Comparison of ENCODE assay signal across 9 mouse cellular contexts in genomic region chr1:86447596-86448171, GRCm38 (mm10). TPM values are rescaled to one million over a fixed set of nuclear protein-coding genes. Genes with fewer than 3 reads are reported as not detected.
DNase-seq lines count a peak whose midpoint lies in the region; ATAC-seq and TF ChIP-seq lines count a peak whose summit lies in the region.
"Had no signal": no experiment of that assay in that cellular context is flagged by ENCODE, and none has a peak within 500 bp of the region (broad histone marks: within the 10 kb centered on the region; RNA-seq: fewer than 3 reads in every experiment).

No protein-coding gene starts in this region.

- no peak for TF ChIP-seq POLR2A in cerebellum, adult 2 months (IDR thresholded peaks at IDR 0.05; ENCODE audit: borderline replicate concordance, insufficient read depth, low read length)
- TF ChIP-seq POLR2A in limb, embryonic 14.5 days (IDR thresholded peaks at IDR 0.05; ENCODE audit: borderline replicate concordance, extremely low read depth, insufficient read depth, insufficient read length): no peak

- no peak for TF ChIP-seq CTCF in cerebellum, adult 2 months (IDR thresholded peaks at IDR 0.05; ENCODE audit: borderline replicate concordance, insufficient read depth, low read depth, low read length)

- H3K4me1 ChIP-seq in cerebellum, adult 2 months (ENCODE audit: control insufficient read depth, insufficient read depth, low read length): peaks cover 8% of the 10 kb centered on the region
- H3K4me1 ChIP-seq in brown adipose tissue, adult 24 weeks (ENCODE audit: control insufficient read depth, insufficient read depth, insufficient read length, low read length): peaks cover 23% of the 10 kb centered on the region
- H3K4me1 ChIP-seq in heart, embryonic 15.5 days (replicated peaks): peaks cover 29% of the 10 kb centered on the region
- peaks cover 22% of the 10 kb centered on the region for H3K4me1 ChIP-seq in limb, embryonic 14.5 days (ENCODE audit: control insufficient read depth, insufficient read depth, low read length)
- H3K4me1 ChIP-seq in stomach, embryonic 15.5 days: peaks cover 29% of the 10 kb centered on the region

- ATAC-seq in heart, embryonic 15.5 days (replicated peaks; ENCODE audit: insufficient number of reproducible peaks, insufficient read depth, low FRiP score, low read depth): peak; percentile 37; the same call in 1 of the 2 replicates
- no peak for ATAC-seq in limb, embryonic 14.5 days (ENCODE audit: low FRiP score, low read depth)
- peak; percentile 54 for ATAC-seq in stomach, embryonic 15.5 days (ENCODE audit: insufficient read depth, low FRiP score, low read depth)
- ATAC-seq in megakaryocyte-erythroid progenitor cell, adult 5-6 weeks (replicated peaks; ENCODE audit: low FRiP score, low TSS enrichment, poor library complexity, severe bottlenecking): no peak

- no peaks in the 10 kb centered on the region for H3K9me3 ChIP-seq in heart, embryonic 15.5 days (replicated peaks)
- H3K9me3 ChIP-seq in limb, embryonic 14.5 days (ENCODE audit: control insufficient read depth, low read length): no peaks in the 10 kb centered on the region
- no peaks in the 10 kb centered on the region for H3K9me3 ChIP-seq in stomach, embryonic 15.5 days

- peak overlapping the region; percentile 45 for H3K4me2 ChIP-seq in heart, embryonic 15.5 days
- H3K4me2 ChIP-seq in limb, embryonic 14.5 days (replicated peaks; ENCODE audit: low read depth, low read length, severe bottlenecking): 0 out of 2 replicates have a peak overlapping the region, but pooled peaks have one; percentile 15
- H3K4me2 ChIP-seq in stomach, embryonic 15.5 days: peak overlapping the region; percentile 37

- peak overlapping the region; percentile 21 for H3K9ac ChIP-seq in heart, embryonic 15.5 days
- no peak overlapping the region for H3K9ac ChIP-seq in limb, embryonic 14.5 days (ENCODE audit: low read depth, low read length, severe bottlenecking)
- no peak overlapping the region for H3K9ac ChIP-seq in stomach, embryonic 15.5 days

- H3K27me3 ChIP-seq in cerebellum, adult 2 months (ENCODE audit: control insufficient read depth, insufficient read depth, low read length): no peaks in the 10 kb centered on the region
- no peaks in the 10 kb centered on the region for H3K27me3 ChIP-seq in heart, embryonic 15.5 days
- no peaks in the 10 kb centered on the region for H3K27me3 ChIP-seq in limb, embryonic 14.5 days (ENCODE audit: control insufficient read depth, insufficient read depth, low read length)
- no peaks in the 10 kb centered on the region for H3K27me3 ChIP-seq in stomach, embryonic 15.5 days (replicated peaks)

- H3K27ac ChIP-seq in cerebellum, adult 2 months (ENCODE audit: insufficient read depth, low read length): no peak overlapping the region
- H3K27ac ChIP-seq in brown adipose tissue, adult 24 weeks (replicated peaks; ENCODE audit: low read depth, low read length): peak overlapping the region; percentile 86
- peak overlapping the region; percentile 85 for H3K27ac ChIP-seq in heart, embryonic 15.5 days
- H3K27ac ChIP-seq in limb, embryonic 14.5 days (replicated peaks; ENCODE audit: low read depth, low read length): peak overlapping the region; percentile 70
- H3K27ac ChIP-seq in stomach, embryonic 15.5 days: peak overlapping the region; percentile 95

- peak; percentile 80 to 81 for DNase-seq in cerebellum, postnatal 10 days
- no peak for DNase-seq in cerebellum, adult 2 months
- peak; percentile 58 for DNase-seq in limb, embryonic 14.5 days (ENCODE audit: low spot score)
- no peak for DNase-seq in T-cell, adult 2 months (ENCODE audit: low spot score)

- no peaks in the 10 kb centered on the region for H3K36me3 ChIP-seq in heart, embryonic 15.5 days
- no peaks in the 10 kb centered on the region for H3K36me3 ChIP-seq in limb, embryonic 14.5 days (ENCODE audit: control insufficient read depth, insufficient read depth, low read length)
- no peaks in the 10 kb centered on the region for H3K36me3 ChIP-seq in stomach, embryonic 15.5 days

- no peak overlapping the region for H3K4me3 ChIP-seq in cerebellum, adult 2 months (replicated peaks; ENCODE audit: insufficient read depth, low read depth, low read length)
- H3K4me3 ChIP-seq in brown adipose tissue, adult 24 weeks (ENCODE audit: insufficient read depth, low read depth, low read length): no peak overlapping the region
- H3K4me3 ChIP-seq in heart, embryonic 15.5 days: 0 out of 2 replicates have a peak overlapping the region, but pooled peaks have one; percentile 0
- no peak overlapping the region for H3K4me3 ChIP-seq in limb, embryonic 14.5 days (replicated peaks; ENCODE audit: low read length)
- H3K4me3 ChIP-seq in stomach, embryonic 15.5 days (replicated peaks): no peak overlapping the region
- H3K4me3 ChIP-seq: erythroblast, embryonic 14.5 days had no signal

- 27% methylated on average over 13 of the region's 13 CpGs for WGBS in cerebellum, adult 2 months
- 17% methylated on average over 13 of the region's 13 CpGs for WGBS in heart, embryonic 15.5 days
- 42% methylated on average over 13 of the region's 13 CpGs for WGBS in limb, embryonic 14.5 days
- 27% methylated on average over 13 of the region's 13 CpGs for WGBS in stomach, embryonic 15.5 days

RNA-seq across cellular contexts. Expression of gene Tex44, which starts 21.6 kb away (rescaled TPM):
- not detected in 2 replicates for polyA plus RNA-seq in cerebellum, adult 2 months (2012; rRNA removed)
- not detected in 2 replicates for polyA plus RNA-seq in brown adipose tissue, adult 24 weeks (2012; ENCODE audit: insufficient read depth, insufficient read length, missing spikeins)
- polyA plus RNA-seq in heart, embryonic 15.5 days (2015; fragmentation: Nextera tagmentation; extraction: Ambion mirVana): not detected in 2 replicates
- not detected in 2 replicates for polyA plus RNA-seq in limb, embryonic 14.5 days (2012; rRNA removed)
- polyA plus RNA-seq in limb, embryonic 14.5 days (2014; fragmentation: Nextera tagmentation; extraction: Ambion mirVana): not detected in 2 replicates
- not detected in 2 replicates for polyA plus RNA-seq in stomach, embryonic 15.5 days (2015; fragmentation: Nextera tagmentation; extraction: Ambion mirVana)
- total RNA-seq in megakaryocyte-erythroid progenitor cell, adult 5-6 weeks (2014; fragmentation: Nextera tagmentation): not detected in 2 replicates
- total RNA-seq in megakaryocyte-erythroid progenitor cell, adult 5-6 weeks (2017): not detected in 2 replicates
- polyA plus RNA-seq: erythroblast, embryonic 14.5 days had no signal

RNA-seq across cellular contexts. Expression of gene Nmur1, which starts 21.7 kb away (rescaled TPM):
- polyA plus RNA-seq in cerebellum, adult 2 months (2012; rRNA removed): 1.6 and 1.8 TPM in 2 replicates
- not detected in 2 replicates for polyA plus RNA-seq in brown adipose tissue, adult 24 weeks (2012; ENCODE audit: insufficient read depth, insufficient read length, missing spikeins)
- not detected in 2 replicates for polyA plus RNA-seq in heart, embryonic 15.5 days (2015; fragmentation: Nextera tagmentation; extraction: Ambion mirVana)
- polyA plus RNA-seq in limb, embryonic 14.5 days (2012; rRNA removed): 0.09 TPM in 1 of 2 replicates, not detected in the other
- polyA plus RNA-seq in limb, embryonic 14.5 days (2014; fragmentation: Nextera tagmentation; extraction: Ambion mirVana): 0.17 TPM in 1 of 2 replicates, not detected in the other
- not detected in 2 replicates for polyA plus RNA-seq in stomach, embryonic 15.5 days (2015; fragmentation: Nextera tagmentation; extraction: Ambion mirVana)
- total RNA-seq in megakaryocyte-erythroid progenitor cell, adult 5-6 weeks (2014; fragmentation: Nextera tagmentation): not detected in 2 replicates
- not detected in 2 replicates for total RNA-seq in megakaryocyte-erythroid progenitor cell, adult 5-6 weeks (2017)
- polyA plus RNA-seq: erythroblast, embryonic 14.5 days had no signal

Comparison
In these comparisons a context has a peak if more than half of its experiments do, and no peak if none do; other contexts are left out.
1. DNase-seq: peak in cerebellum, postnatal 10 days (2 of 2) and limb, embryonic 14.5 days (single experiment); none in cerebellum, adult 2 months (0 of 2) and T-cell, adult 2 months (single experiment).
2. ATAC-seq: peak in heart, embryonic 15.5 days (single experiment) and stomach, embryonic 15.5 days (single experiment); none in limb, embryonic 14.5 days (single experiment) and megakaryocyte-erythroid progenitor cell, adult 5-6 weeks (single experiment).
3. Peak in every context shown above with its lines, with median percentiles within 50 percentile points of each other: H3K4me2 ChIP-seq.